In genomic region chr9:55918579-55918978, GRCm38 (mm10) we compare ENCODE assay signal across 10 mouse cellular contexts. TPM values are rescaled to one million over a fixed set of nuclear protein-coding genes. Genes with fewer than 3 reads are reported as not detected.
DNase-seq lines count a peak whose midpoint lies in the region; ATAC-seq and TF ChIP-seq lines count a peak whose summit lies in the region.
"Had no signal": no experiment of that assay in that cellular context is flagged by ENCODE, and none has a peak within 500 bp of the region (broad histone marks: within the 10 kb centered on the region; RNA-seq: fewer than 3 reads in every experiment).

No protein-coding gene starts in this region.

- TF ChIP-seq POLR2A in liver, adult 2 months (IDR thresholded peaks at IDR 0.05; ENCODE audit: extremely low read depth, insufficient read depth, low read length), result no peak

- H3K36me3 ChIP-seq in forebrain, postnatal 0 days (ENCODE audit: insufficient read depth), result no peaks in the 10 kb centered on the region; the same call in 1 of the 2 replicates
- H3K36me3 ChIP-seq in forebrain, embryonic 16.5 days (ENCODE audit: control insufficient read depth, insufficient read depth), result no peaks in the 10 kb centered on the region
- H3K36me3 ChIP-seq in liver, adult 2 months (ENCODE audit: control insufficient read depth, insufficient read depth, low read length), result peaks cover 2% of the 10 kb centered on the region
- H3K36me3 ChIP-seq: limb, embryonic 12.5 days; neural tube, embryonic 13.5 days had no signal

- peak; percentile 63 for TF ChIP-seq CTCF in forebrain, postnatal 0 days (IDR thresholded peaks at IDR 0.05; ENCODE audit: low read depth)
- TF ChIP-seq CTCF in liver, adult 2 months (IDR thresholded peaks at IDR 0.05; ENCODE audit: low read depth, low read length), result peak; percentile 39

- peak; percentile 68 for DNase-seq in forebrain, postnatal 0 days
- DNase-seq in liver, adult 2 months (ENCODE audit: extremely low read depth, low read depth, low spot score), result peak; percentile 29
- DNase-seq in liver, result no peak
- peak; percentile 23 for DNase-seq in Muller cell, postnatal 12 days (ENCODE audit: inconsistent ontology term)
- DNase-seq in induced T-regulatory cell, adult 2 months (ENCODE audit: low read depth), result peak; percentile 69
- DNase-seq in thymus, postnatal 36 days, result no peak
- DNase-seq in kidney, postnatal 10 days, result no peak

- ATAC-seq in forebrain, postnatal 0 days, result peak; percentile 27; the same call in 1 of the 2 replicates
- no peak for ATAC-seq in forebrain, embryonic 16.5 days

- H3K79me2 ChIP-seq in liver, adult 2 months (ENCODE audit: control insufficient read depth, insufficient read depth, low read length), result no peaks in the 10 kb centered on the region

- H3K27ac ChIP-seq in forebrain, postnatal 0 days (ENCODE audit: low read depth, low read length), result no peak overlapping the region
- no peak overlapping the region for H3K27ac ChIP-seq in forebrain, embryonic 16.5 days (ENCODE audit: low read length)
- H3K27ac ChIP-seq in liver, adult 2 months (replicated peaks; ENCODE audit: insufficient read depth, low read depth, low read length), result no peak overlapping the region
- H3K27ac ChIP-seq: limb, embryonic 12.5 days; neural tube, embryonic 13.5 days had no signal

- 74% methylated on average over 3 of the region's 3 CpGs for WGBS in forebrain, postnatal 0 days
- WGBS in forebrain, embryonic 16.5 days, result 71% methylated on average over 3 of the region's 3 CpGs
- 79% methylated on average over 3 of the region's 3 CpGs for WGBS in liver, adult 2 months

- H3K4me1 ChIP-seq in forebrain, postnatal 0 days (ENCODE audit: insufficient read depth), result no peaks in the 10 kb centered on the region
- no peaks in the 10 kb centered on the region for H3K4me1 ChIP-seq in forebrain, embryonic 16.5 days (replicated peaks; ENCODE audit: control insufficient read depth, insufficient read depth, low read length)
- no peaks in the 10 kb centered on the region for H3K4me1 ChIP-seq in liver, adult 2 months (ENCODE audit: control insufficient read depth, insufficient read depth, low read length)
- H3K4me1 ChIP-seq: limb, embryonic 12.5 days; neural tube, embryonic 13.5 days had no signal

- H3K4me3 ChIP-seq in forebrain, postnatal 0 days (ENCODE audit: low read depth, low read length), result no peak overlapping the region
- no peak overlapping the region for H3K4me3 ChIP-seq in forebrain, embryonic 16.5 days (replicated peaks; ENCODE audit: low read length)
- no peak overlapping the region for H3K4me3 ChIP-seq in liver, adult 2 months (ENCODE audit: insufficient read depth, low read depth, low read length)
- H3K4me3 ChIP-seq: limb, embryonic 12.5 days; neural tube, embryonic 13.5 days had no signal

- no peaks in the 10 kb centered on the region for H3K27me3 ChIP-seq in forebrain, postnatal 0 days (ENCODE audit: insufficient read depth, low read length)
- no peaks in the 10 kb centered on the region for H3K27me3 ChIP-seq in forebrain, embryonic 16.5 days (replicated peaks; ENCODE audit: control insufficient read depth, insufficient read depth, low read length)
- H3K27me3 ChIP-seq in liver, adult 2 months (ENCODE audit: control insufficient read depth, insufficient read depth, low read length), result no peaks in the 10 kb centered on the region
- H3K27me3 ChIP-seq: limb, embryonic 12.5 days; neural tube, embryonic 13.5 days had no signal

- no peaks in the 10 kb centered on the region for H3K9me3 ChIP-seq in forebrain, postnatal 0 days (ENCODE audit: low read length)
- no peaks in the 10 kb centered on the region for H3K9me3 ChIP-seq in forebrain, embryonic 16.5 days (ENCODE audit: control insufficient read depth, low read length)
- H3K9me3 ChIP-seq: limb, embryonic 12.5 days; neural tube, embryonic 13.5 days had no signal

- no peak overlapping the region for H3K9ac ChIP-seq in forebrain, postnatal 0 days
- no peak overlapping the region for H3K9ac ChIP-seq in forebrain, embryonic 16.5 days (replicated peaks; ENCODE audit: low read depth, low read length)
- no peak overlapping the region for H3K9ac ChIP-seq in liver, adult 2 months (ENCODE audit: low read depth, low read length)
- H3K9ac ChIP-seq: limb, embryonic 12.5 days; neural tube, embryonic 13.5 days had no signal

- H3K4me2 ChIP-seq in forebrain, postnatal 0 days (ENCODE audit: low read depth), result no peak overlapping the region
- H3K4me2 ChIP-seq in forebrain, embryonic 16.5 days (ENCODE audit: low read length), result no peak overlapping the region
- H3K4me2 ChIP-seq: limb, embryonic 12.5 days; neural tube, embryonic 13.5 days had no signal

RNA-seq across cellular contexts. Expression of gene Scaper, which starts 19.3 kb away (rescaled TPM):
- total RNA-seq in forebrain, postnatal 0 days (2014; rRNA removed), result 43.3 and 48.8 TPM in 2 replicates
- 25.2 and 33.0 TPM in 2 replicates for polyA plus RNA-seq in forebrain, postnatal 0 days (2015; fragmentation: Nextera tagmentation; extraction: Ambion mirVana)
- 36.5 and 39.8 TPM in 2 replicates for polyA plus RNA-seq in forebrain, embryonic 16.5 days (2015; fragmentation: Nextera tagmentation; extraction: Ambion mirVana)
- 7.7 and 9.5 TPM in 2 replicates for total RNA-seq in liver, adult 2 months (2014; rRNA removed)
- polyA plus RNA-seq in liver, adult 2 months (2012; rRNA removed), result 1.2 and 1.4 TPM in 2 replicates

Comparison
In these comparisons a context has a peak if more than half of its experiments do, and no peak if none do; other contexts are left out.
1. DNase-seq: peak in forebrain, postnatal 0 days (single experiment), liver, adult 2 months (single experiment), Muller cell, postnatal 12 days (single experiment) and induced T-regulatory cell, adult 2 months (single experiment); none in liver (single experiment), thymus, postnatal 36 days (0 of 2) and kidney, postnatal 10 days (single experiment).
2. RNA of gene Scaper, which starts 19.3 kb away (polyA plus RNA-seq): 36.5 to 39.8 TPM in forebrain, embryonic 16.5 days and 25.2 to 33.0 TPM in forebrain, postnatal 0 days; 1.2 to 1.4 TPM in liver, adult 2 months; every median in the first group is over 10 times any median in the second.